Mouse (Mus musculus) CH12.LX (cell line): Measurements from ENCODE around the gene Gm28048. TPM values are rescaled to one million over a fixed set of nuclear protein-coding genes. Genes with fewer than 3 reads are reported as not detected.

Experiments used
- DNase-seq: peaks from one replicate; pipeline ENCODE4 v3.0.0-alpha.2; 2013; ENCODE audit errors: extremely low read depth
- H3K27ac ChIP-seq: 2 replicates; pipeline ENCODE4 v1.5.1; 2012; ENCODE audit warnings: low read depth, mild to moderate bottlenecking, control low read depth, moderate library complexity; ENCODE audit not compliant: insufficient read depth
- H3K27me3 ChIP-seq: replicated peaks from 2 replicates; pipeline ENCODE3; 2012; ENCODE audit warnings: inconsistent platforms
- H3K36me3 ChIP-seq, 2 experiments: replicated peaks in 1 of 2; 2 replicates each; pipeline versions ENCODE3 to v1.6.1; 2012; ENCODE audit warnings: inconsistent platforms in 1 of 2, low read length in 1 of 2, mild to moderate bottlenecking in 1 of 2, mixed read lengths in 1 of 2, moderate library complexity in 1 of 2; ENCODE audit not compliant: control insufficient read depth in 1 of 2, insufficient read depth in 1 of 2
- H3K4me1 ChIP-seq, 2 experiments: 2 replicates each; pipeline ENCODE4 v1.6.1; 2012; ENCODE audit warnings: inconsistent platforms in 1 of 2, moderate library complexity in 1 of 2; ENCODE audit not compliant: insufficient read depth in 2 of 2, control insufficient read depth in 1 of 2
- H3K4me2 ChIP-seq: 2 replicates; pipeline ENCODE4 v1.6.1; 2012; ENCODE audit warnings: low read depth, mild to moderate bottlenecking, control low read depth; ENCODE audit not compliant: poor library complexity, insufficient read depth, severe bottlenecking
- H3K4me3 ChIP-seq, 3 experiments: fragments of 150-350 bp in 1 of 3; sonication (generic) in 1 of 3; replicated peaks in 1 of 3; 2 replicates each; pipeline versions ENCODE3 to v1.5.1; 2011 to 2012; ENCODE audit warnings: low read depth in 2 of 3, low read length in 2 of 3, mild to moderate bottlenecking in 2 of 3, moderate library complexity in 2 of 3, control low read depth in 1 of 3, improper control_type of control experiment in 1 of 3, inconsistent platforms in 1 of 3, mixed read lengths in 1 of 3; ENCODE audit not compliant: poor library complexity in 1 of 3
- H3K79me2 ChIP-seq: replicated peaks from 2 replicates; pipeline ENCODE4 v1.6.1; 2012; ENCODE audit warnings: mild to moderate bottlenecking, moderate library complexity; ENCODE audit not compliant: control insufficient read depth, poor library complexity, insufficient read depth, severe bottlenecking; ENCODE audit errors: extremely low read depth
- H3K9ac ChIP-seq: 2 replicates; pipeline ENCODE4 v1.6.1; 2012; ENCODE audit warnings: low read depth, mild to moderate bottlenecking, control low read depth, moderate library complexity; ENCODE audit not compliant: insufficient read depth
- H3K9me3 ChIP-seq: replicated peaks from 2 replicates; pipeline ENCODE3; 2012; ENCODE audit warnings: low read length, inconsistent platforms, mixed read lengths
- BHLHE40 ChIP-seq: IDR thresholded peaks from 2 replicates; pipeline ENCODE4 v1.6.1; 2011; ENCODE audit warnings: mild to moderate bottlenecking, low read depth, low read length, improper control_type of control experiment
- CHD1 ChIP-seq: IDR thresholded peaks from 2 replicates; pipeline ENCODE4 v1.6.1; 2012; ENCODE audit warnings: low read depth, low read length, improper control_type of control experiment, inconsistent platforms
- CHD2 ChIP-seq: IDR thresholded peaks from 2 replicates; pipeline ENCODE4 v1.6.1; 2011; ENCODE audit warnings: low read length, improper control_type of control experiment
- CTCF ChIP-seq, 2 experiments: IDR thresholded peaks in 1 of 2; conservative IDR thresholded peaks in 1 of 2; 2 replicates each; pipeline ENCODE4 v1.5.1; 2011 to 2012; ENCODE audit warnings: low read depth in 2 of 2, low read length in 2 of 2, improper control_type of control experiment in 1 of 2, inconsistent platforms in 1 of 2, mild to moderate bottlenecking in 1 of 2, moderate library complexity in 1 of 2
- E2F4 ChIP-seq: IDR thresholded peaks from 2 replicates; pipeline ENCODE4 v1.6.1; 2011; ENCODE audit warnings: low read depth, low read length, improper control_type of control experiment; ENCODE audit not compliant: insufficient replicate concordance
- ELF1 ChIP-seq: IDR thresholded peaks from 2 replicates; pipeline ENCODE4 v1.6.1; 2014; ENCODE audit warnings: low read depth, mild to moderate bottlenecking, inconsistent platforms, low read length, improper control_type of control experiment
- EP300 ChIP-seq: IDR thresholded peaks from 2 replicates; pipeline ENCODE4 v1.6.1; 2011; ENCODE audit warnings: low read length, improper control_type of control experiment
- GABPA ChIP-seq: IDR thresholded peaks from 2 replicates; pipeline ENCODE4 v1.6.1; 2012; ENCODE audit warnings: low read depth, low read length, improper control_type of control experiment, inconsistent platforms; ENCODE audit not compliant: insufficient replicate concordance
- HCFC1 ChIP-seq: IDR thresholded peaks from 2 replicates; pipeline ENCODE4 v1.6.1; 2012; ENCODE audit warnings: low read depth, mild to moderate bottlenecking, inconsistent platforms, low read length, improper control_type of control experiment
- JUN ChIP-seq: IDR thresholded peaks from 2 replicates; pipeline ENCODE4 v1.6.1; 2011; ENCODE audit warnings: low read depth, mild to moderate bottlenecking, low read length, improper control_type of control experiment, moderate library complexity; ENCODE audit not compliant: insufficient read depth
- MAFK ChIP-seq: IDR thresholded peaks from 2 replicates; pipeline ENCODE4 v1.6.1; 2011; ENCODE audit warnings: low read length, improper control_type of control experiment; ENCODE audit not compliant: insufficient replicate concordance
- MAX ChIP-seq: IDR thresholded peaks from 2 replicates; pipeline ENCODE4 v1.6.1; 2011; ENCODE audit warnings: low read length, improper control_type of control experiment
- MAZ ChIP-seq: IDR thresholded peaks from 2 replicates; pipeline ENCODE4 v1.6.1; 2012; ENCODE audit warnings: low read depth, mild to moderate bottlenecking, inconsistent platforms, low read length, improper control_type of control experiment, moderate library complexity
- PAX5 ChIP-seq: IDR thresholded peaks from 2 replicates; pipeline ENCODE4 v1.6.1; 2012; ENCODE audit warnings: low read length, inconsistent platforms, mixed read lengths
- POLR2AphosphoS2 ChIP-seq: IDR thresholded peaks from 2 replicates; pipeline ENCODE4 v1.6.1; 2011; ENCODE audit warnings: low read depth, low read length, improper control_type of control experiment
- UBTF ChIP-seq: IDR thresholded peaks from 2 replicates; pipeline ENCODE4 v1.6.1; 2012; ENCODE audit warnings: low read depth, mild to moderate bottlenecking, inconsistent platforms, low read length, improper control_type of control experiment, moderate library complexity
- ZC3H11A ChIP-seq: IDR thresholded peaks from 2 replicates; pipeline ENCODE4 v1.6.1; 2012; ENCODE audit warnings: low read depth, mild to moderate bottlenecking, inconsistent platforms, low read length, improper control_type of control experiment
- ZKSCAN1 ChIP-seq: IDR thresholded peaks from 2 replicates; pipeline ENCODE4 v1.6.1; 2012; ENCODE audit warnings: low read depth, inconsistent platforms, low read length, improper control_type of control experiment, borderline replicate concordance
- ZNF384 ChIP-seq: IDR thresholded peaks from 2 replicates; pipeline ENCODE4 v1.6.1; 2012; ENCODE audit warnings: low read depth, low read length, improper control_type of control experiment, inconsistent platforms
- dilution Hi-C: fragments of 300-500 bp; cut with MboI; formaldehyde crosslinking; loops from 2 replicates; pipeline ENCODE4 v1.14.3; 2020; ENCODE audit warnings: low sequenced_read_pairs; ENCODE audit not compliant: extremely low pct_unique_long_range_greater_than_20kb, extremely low pct_ligation_motif_present
- in situ Hi-C: fragments of 300-500 bp; cut with MboI; formaldehyde crosslinking; loops from 3 replicates; pipeline ENCODE4 v1.14.3; 2019; ENCODE audit warnings: low sequenced_read_pairs, low pct_ligation_motif_present, low pct_unique_long_range_greater_than_20kb, mixed read lengths
- polyA plus RNA-seq: library from polyadenylated mRNA; unstranded; fragments of >175 nt; gene quantifications from 2 replicates; pipeline ENCODE4 v1.2.1, GENCODE M21; 2012; ENCODE audit warnings: low read depth; ENCODE audit not compliant: insufficient read length
- total RNA-seq, 2 experiments: library from RNA; depleted of rRNA; stranded (reverse); fragments of 300-350 nt in 1 of 2; fragments of >200 nt in 1 of 2; gene quantifications; 2 replicates each; pipeline ENCODE4 v1.2.3; 2012 to 2014

Gene Gm28048
- total and polyA plus RNA-seq, 3 experiments, result 32.6 to 93.3 (median 59.5) TPM

GRCm38 (mm10) chr11:23013580-23014294 is 31.8 kb upstream of the Gm28048 start (continued):
- TF ChIP-seq JUN, result no peak

GRCm38 (mm10) chr11:23013096-23013495 is 31.2 kb upstream of the Gm28048 start:
- dilution Hi-C loops (no loop called here), in situ Hi-C loops (no loop called here)
- Histone ChIP-seq H3K9ac (no peak overlapping the region), H3K9me3 (peaks cover 2% of the 10 kb centered on the region), H3K27ac (no peak overlapping the region), H3K4me1 (0 out of 4 replicates have a peak, but pooled peaks cover 0 to 5% of the 10 kb centered on the region in 2 experiments), H3K4me3 (no peak overlapping the region), H3K36me3 (peaks cover 0 to 2% of the 10 kb centered on the region in 2 experiments), H3K79me2 (no peaks in the 10 kb centered on the region), H3K27me3 (no peaks in the 10 kb centered on the region), H3K4me2 (no peak overlapping the region)
- DNase-seq, result no peak
- TF ChIP-seq ZKSCAN1, result no peak
- TF ChIP-seq CHD2, result no peak

GRCm38 (mm10) chr11:23008824-23009200 is 26.9 kb upstream of the Gm28048 start:
- DNase-seq, result no peak
- peak overlapping the region; percentile 68 for H3K9ac ChIP-seq
- peak overlapping the region; percentile 55 for H3K4me2 ChIP-seq
- TF ChIP-seq MAX, result no peak
- no peak for TF ChIP-seq POLR2AphosphoS2
- TF ChIP-seq CHD1, result no peak
- no peak for TF ChIP-seq EP300
- no peak for TF ChIP-seq JUN
- no peak for TF ChIP-seq ZNF384
- no peak for TF ChIP-seq PAX5
- no peak for TF ChIP-seq E2F4
- no peak for TF ChIP-seq ZKSCAN1
- TF ChIP-seq ZC3H11A, result no peak
- TF ChIP-seq CHD2, result no peak
- TF ChIP-seq BHLHE40, result no peak
- TF ChIP-seq HCFC1, result no peak
- no peak for TF ChIP-seq MAFK
- TF ChIP-seq UBTF, result no peak
- no peak for TF ChIP-seq CTCF (conservative IDR thresholded peaks at IDR 0.05 in 1 of 2, IDR thresholded peaks at IDR 0.05 in 1 of 2; ENCODE audit: low read depth in 2 of 2, low read length in 2 of 2)
- TF ChIP-seq GABPA, result no peak
- no peak for TF ChIP-seq MAZ
- TF ChIP-seq ELF1, result no peak
- TF ChIP-seq, all 38 proteins: peak for 0
- Histone ChIP-seq H3K27me3 (no peaks in the 10 kb centered on the region), H3K27ac (no peak overlapping the region), H3K79me2 (no peaks in the 10 kb centered on the region), H3K4me1 (peaks cover 3 to 13% of the 10 kb centered on the region in 2 experiments; a peak in 3 of 4 replicates), H3K4me3 (peak overlapping the region in 2 of 3 experiments; percentile 60 to 76), H3K36me3 (peaks cover 9 to 26% of the 10 kb centered on the region in 2 experiments), H3K9me3 (no peaks in the 10 kb centered on the region)
- dilution Hi-C loops (no loop called here), in situ Hi-C loops (loop anchor here (5.0 kb wide), 1 partner anchor 258 kb away; no protein-coding TSS in a partner anchor)
